Mouse (Mus musculus) stomach, postnatal 0 days (tissue): Measurements from ENCODE around the gene Fbxl21.

Source experiments
- CTCF ChIP-seq: IDR thresholded peaks from 2 replicates; pipeline ENCODE4 v1.5.1; 2016; ENCODE audit warnings: antibody characterized with exemption, low read depth, mild to moderate bottlenecking, moderate library complexity
- EP300 ChIP-seq: optimal IDR thresholded peaks from 2 replicates; pipeline ENCODE3; 2016; ENCODE audit warnings: antibody characterized with exemption

DNA sequence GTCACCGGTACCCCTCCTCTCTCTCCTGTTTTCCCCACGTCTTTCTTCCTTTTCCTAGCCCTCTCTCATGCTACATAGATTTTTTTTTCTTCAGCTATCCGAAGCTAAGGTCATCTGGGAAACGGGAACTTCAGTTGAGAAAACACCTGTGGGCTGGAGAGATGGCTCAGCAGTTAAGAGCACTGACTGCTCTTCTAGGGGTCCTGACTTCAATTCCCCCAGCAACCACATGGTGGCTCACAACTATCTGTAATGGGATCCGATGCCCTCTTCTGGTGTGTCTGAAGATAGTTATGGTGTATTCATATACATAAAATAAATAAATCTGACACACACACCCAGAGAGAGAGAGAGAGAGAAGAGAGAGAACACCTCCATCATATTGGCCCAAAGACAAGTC, 13.3 kb downstream of the Fbxl21 start:
- peak; percentile 33 for TF ChIP-seq CTCF
- TF ChIP-seq EP300: no peak
